Mouse (Mus musculus): Measurements from ENCODE around the gene Naaa. TPM values are rescaled to one million over a fixed set of nuclear protein-coding genes. Genes with fewer than 3 reads are reported as not detected.

Naaa gene
- polyA plus RNA-seq, 1 experiment from 2014 or later, result 20.6 TPM

DNA sequence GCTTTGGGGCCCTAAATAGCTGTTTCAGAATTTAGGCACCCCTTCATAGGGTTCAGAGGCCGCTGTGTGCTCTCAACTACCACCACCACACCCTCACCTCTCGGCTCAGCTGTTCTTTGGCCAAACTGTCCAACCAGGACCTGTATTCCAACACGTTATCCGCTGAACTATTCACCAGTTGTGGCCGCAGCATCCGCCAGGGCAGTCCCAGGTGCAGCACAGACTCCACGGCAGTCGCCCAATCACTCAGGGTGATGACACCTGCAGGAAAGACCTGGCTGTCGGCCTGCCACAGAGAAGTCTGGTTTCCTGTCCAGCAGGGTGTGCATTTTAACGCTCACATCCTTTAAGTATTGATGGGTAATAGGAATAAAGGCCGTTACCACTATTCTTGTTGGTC lies 47.7 kb downstream of the Naaa start:
- H3K4me3 ChIP-seq (replicated peaks), result no peak overlapping the region
- no peak overlapping the region for H3K27ac ChIP-seq (replicated peaks)
- H3K4me1 ChIP-seq, result no peaks in the 10 kb centered on the region
- H3K9me3 ChIP-seq (replicated peaks), result no peaks in the 10 kb centered on the region
- no peak for ATAC-seq (ENCODE audit: low FRiP score)
- H3K27me3 ChIP-seq (replicated peaks), result no peaks in the 10 kb centered on the region
- H3K9ac ChIP-seq (replicated peaks), result no peak overlapping the region
- 89% methylated on average over 11 of the region's 11 CpGs for WGBS
- H3K36me3 ChIP-seq, result no peaks in the 10 kb centered on the region
- H3K4me2 ChIP-seq, result no peak overlapping the region

DNA sequence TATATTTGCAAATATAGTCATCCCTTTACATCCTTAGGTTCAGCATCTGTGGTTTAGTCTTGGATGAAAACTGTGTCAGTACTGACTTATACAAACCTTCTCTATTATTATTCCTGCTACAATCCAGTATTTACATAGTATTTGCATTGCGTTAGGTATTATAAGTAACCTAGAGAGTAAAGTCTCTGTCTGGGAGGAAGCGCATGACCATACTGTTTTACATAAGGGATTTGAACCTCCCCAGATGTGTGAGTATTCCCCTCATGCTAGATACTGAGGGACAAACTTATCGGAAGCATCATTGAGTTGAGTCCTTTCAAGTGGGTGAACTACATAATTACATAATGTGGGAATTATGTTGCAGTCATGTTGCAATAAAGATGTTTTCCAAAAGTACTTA lies 48.5 kb downstream of the Naaa start:
- WGBS, result 92% methylated on average over 3 of the region's 3 CpGs
- H3K27me3 ChIP-seq (replicated peaks), result no peaks in the 10 kb centered on the region
- no peak for ATAC-seq (ENCODE audit: low FRiP score)
- no peak overlapping the region for H3K4me2 ChIP-seq
- no peaks in the 10 kb centered on the region for H3K36me3 ChIP-seq
- no peaks in the 10 kb centered on the region for H3K4me1 ChIP-seq
- no peak overlapping the region for H3K9ac ChIP-seq (replicated peaks)
- H3K4me3 ChIP-seq (replicated peaks), result no peak overlapping the region
- H3K9me3 ChIP-seq (replicated peaks), result no peaks in the 10 kb centered on the region
- H3K27ac ChIP-seq (replicated peaks), result no peak overlapping the region

DNA sequence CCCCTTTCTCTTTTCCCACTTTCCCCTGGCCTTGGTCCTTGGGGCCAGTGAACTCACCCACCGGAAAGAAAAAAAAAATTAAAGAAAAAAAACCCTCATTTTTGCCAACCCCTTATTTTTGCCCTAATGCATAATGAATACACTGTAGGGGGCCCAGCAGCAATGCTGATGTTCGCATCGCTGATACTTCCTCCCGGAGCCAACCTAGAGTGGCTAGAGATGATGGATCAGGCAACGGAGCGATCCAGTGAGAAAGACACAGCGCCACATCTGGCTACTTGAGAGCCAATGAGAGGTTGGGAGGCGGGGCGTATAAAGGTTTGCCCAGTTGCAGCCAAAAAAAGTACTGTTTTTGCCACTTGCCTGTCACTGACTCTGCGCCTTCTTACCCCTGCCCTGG lies 49.2 kb downstream of the Naaa start:
- Histone ChIP-seq H3K9me3 (replicated peaks) (no peaks in the 10 kb centered on the region), H3K4me2 (no peak overlapping the region), H3K4me1 (no peaks in the 10 kb centered on the region), H3K4me3 (replicated peaks) (no peak overlapping the region), H3K27me3 (replicated peaks) (no peaks in the 10 kb centered on the region), H3K36me3 (no peaks in the 10 kb centered on the region), H3K9ac (replicated peaks) (no peak overlapping the region), H3K27ac (replicated peaks) (no peak overlapping the region)
- 45% methylated on average over 10 of the region's 10 CpGs for WGBS
- ATAC-seq (ENCODE audit: low FRiP score), result no peak

DNA sequence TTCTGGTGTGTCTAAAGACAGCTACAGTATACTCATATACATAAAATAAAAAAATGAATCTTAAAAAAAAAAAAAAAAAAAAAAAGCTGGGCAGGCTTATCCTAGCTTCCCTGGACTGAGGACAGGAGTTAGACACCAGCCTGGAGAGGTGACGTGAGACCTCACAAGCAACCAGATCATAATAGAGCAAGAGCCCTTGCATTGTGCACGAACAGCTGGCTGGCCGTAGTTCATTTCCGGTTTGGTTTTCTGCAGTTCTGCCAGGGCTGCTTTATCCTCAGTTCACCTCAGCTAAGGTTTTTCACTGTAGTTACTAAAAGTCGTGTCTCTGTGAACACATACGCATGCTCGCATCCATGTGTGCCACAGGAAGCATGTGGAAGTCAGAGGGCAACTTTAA lies 50.2 kb downstream of the Naaa start:
- H3K4me2 ChIP-seq, result no peak overlapping the region
- H3K9ac ChIP-seq (replicated peaks), result no peak overlapping the region
- no peak for ATAC-seq (ENCODE audit: low FRiP score)
- H3K27me3 ChIP-seq (replicated peaks), result no peaks in the 10 kb centered on the region
- no peaks in the 10 kb centered on the region for H3K4me1 ChIP-seq
- H3K27ac ChIP-seq (replicated peaks), result no peak overlapping the region
- H3K36me3 ChIP-seq, result no peaks in the 10 kb centered on the region
- 90% methylated on average over 7 of the region's 7 CpGs for WGBS
- no peak overlapping the region for H3K4me3 ChIP-seq (replicated peaks)
- no peaks in the 10 kb centered on the region for H3K9me3 ChIP-seq (replicated peaks)

DNA sequence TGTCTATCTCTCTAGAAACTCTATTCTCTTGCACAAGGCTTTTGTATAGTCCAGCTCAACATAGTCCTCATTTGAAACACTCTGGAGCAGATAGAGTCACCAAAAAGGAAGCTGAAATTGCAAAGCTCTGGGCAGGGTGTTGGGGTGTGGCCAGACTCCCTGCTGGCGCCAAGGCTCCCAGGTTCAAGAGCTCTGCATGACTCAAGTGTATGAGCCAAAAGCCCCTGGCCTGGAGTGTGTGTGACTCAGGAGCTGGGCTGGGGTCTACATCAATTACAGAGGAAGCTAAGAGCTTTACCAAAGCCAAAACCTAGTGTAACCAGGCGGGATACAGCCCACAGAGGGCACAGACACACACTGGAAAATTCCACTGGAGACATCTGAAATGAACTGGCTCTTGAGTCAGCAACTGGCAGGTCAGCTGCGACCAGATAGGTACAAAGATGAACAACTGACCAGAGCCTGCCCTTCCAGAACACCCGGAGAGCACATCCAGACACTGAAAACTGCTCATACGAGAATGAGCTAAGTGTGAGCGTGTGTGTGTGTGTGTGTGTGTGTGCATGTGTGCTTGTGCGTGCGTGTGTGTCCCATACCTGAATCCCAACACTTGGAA lies 57.6 kb downstream of the Naaa start:
- peaks cover 7% of the 10 kb centered on the region for H3K4me1 ChIP-seq
- H3K27ac ChIP-seq (replicated peaks), result no peak overlapping the region
- no peak overlapping the region for H3K4me2 ChIP-seq
- no peaks in the 10 kb centered on the region for H3K9me3 ChIP-seq (replicated peaks)
- H3K36me3 ChIP-seq, result no peaks in the 10 kb centered on the region
- H3K27me3 ChIP-seq (replicated peaks), result no peaks in the 10 kb centered on the region
- WGBS, result 96% methylated on average over 8 of the region's 8 CpGs
- no peak for ATAC-seq (ENCODE audit: low FRiP score)
- no peak overlapping the region for H3K9ac ChIP-seq (replicated peaks)
- H3K4me3 ChIP-seq (replicated peaks), result no peak overlapping the region

DNA sequence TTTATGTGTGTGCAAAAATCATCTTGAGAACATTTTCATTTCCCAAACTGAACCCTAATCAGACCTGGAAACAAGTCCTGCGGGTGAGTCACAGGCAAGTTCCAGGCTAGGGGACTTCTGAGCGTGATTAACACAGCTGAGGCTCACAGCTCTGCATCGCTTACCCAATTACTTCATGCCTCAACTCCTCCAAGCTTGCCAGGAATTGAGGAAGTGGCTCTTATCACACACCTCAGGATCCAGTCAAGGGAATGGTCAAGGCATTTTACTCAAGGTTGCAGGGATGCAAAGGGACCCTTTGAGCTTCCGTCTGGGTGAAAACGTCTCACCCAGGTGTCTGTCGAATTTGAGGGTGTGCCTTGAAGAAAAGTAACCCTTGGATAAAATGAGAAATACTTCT lies 58.1 kb downstream of the Naaa start:
- Histone ChIP-seq H3K9ac (replicated peaks) (no peak overlapping the region), H3K4me1 (peaks cover 7% of the 10 kb centered on the region), H3K27me3 (replicated peaks) (no peaks in the 10 kb centered on the region), H3K36me3 (no peaks in the 10 kb centered on the region), H3K4me2 (no peak overlapping the region), H3K4me3 (replicated peaks) (no peak overlapping the region), H3K9me3 (replicated peaks) (no peaks in the 10 kb centered on the region), H3K27ac (replicated peaks) (0 out of 2 replicates have a peak overlapping the region, but pooled peaks have one; percentile 51)
- WGBS, result 70% methylated on average over 6 of the region's 6 CpGs
- ATAC-seq (ENCODE audit: low FRiP score), result no peak

DNA sequence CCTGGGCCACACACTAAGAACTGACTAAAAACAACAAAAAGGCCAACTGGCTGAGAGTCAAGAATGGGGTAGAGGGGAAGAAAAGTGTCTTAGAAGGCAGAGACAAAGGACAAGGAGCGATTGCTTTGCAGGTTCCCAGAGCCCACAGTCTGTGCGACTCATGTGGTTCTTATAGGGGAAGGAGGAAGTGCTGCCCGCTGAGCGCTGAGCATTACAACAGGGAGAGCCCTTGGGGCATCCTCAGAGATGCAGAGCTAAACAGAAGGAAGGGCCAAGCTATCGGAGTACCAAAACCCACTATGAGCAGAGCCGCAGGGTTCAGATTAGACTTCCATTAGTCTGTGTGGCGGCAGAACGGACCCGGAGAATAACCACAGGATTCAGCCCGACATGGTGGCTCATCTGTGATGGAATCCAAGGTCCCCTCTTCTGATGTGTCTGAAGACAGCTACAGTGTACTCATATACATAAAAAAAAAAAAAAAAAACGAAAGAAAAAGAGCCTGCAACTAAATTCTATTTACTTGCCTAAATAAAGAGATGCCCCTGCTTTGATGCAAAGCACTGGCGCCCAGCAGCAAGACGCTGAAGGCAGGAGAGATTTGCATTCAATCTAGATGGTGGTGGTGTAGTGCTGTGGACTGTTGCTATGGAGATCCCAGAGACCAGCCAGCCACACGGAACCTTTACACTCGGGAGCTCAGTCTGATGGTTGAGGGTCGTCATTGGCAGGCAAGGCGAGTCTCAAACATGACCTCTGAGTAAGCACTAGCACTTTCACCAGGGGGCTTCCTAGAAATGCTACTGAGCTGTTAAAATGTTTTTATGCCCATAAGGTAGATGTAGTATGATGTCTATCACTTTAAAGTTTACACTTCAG lies 58.8 kb downstream of the Naaa start:
- ATAC-seq (ENCODE audit: low FRiP score), result peak; percentile 89
- Histone ChIP-seq H3K36me3 (no peaks in the 10 kb centered on the region), H3K4me2 (no peak overlapping the region), H3K4me3 (replicated peaks) (no peak overlapping the region), H3K4me1 (peaks cover 7% of the 10 kb centered on the region), H3K9ac (replicated peaks) (no peak overlapping the region), H3K27ac (replicated peaks) (peak overlapping the region; percentile 51), H3K9me3 (replicated peaks) (no peaks in the 10 kb centered on the region), H3K27me3 (replicated peaks) (no peaks in the 10 kb centered on the region)
- WGBS, result 44% methylated on average over 17 of the region's 17 CpGs

DNA sequence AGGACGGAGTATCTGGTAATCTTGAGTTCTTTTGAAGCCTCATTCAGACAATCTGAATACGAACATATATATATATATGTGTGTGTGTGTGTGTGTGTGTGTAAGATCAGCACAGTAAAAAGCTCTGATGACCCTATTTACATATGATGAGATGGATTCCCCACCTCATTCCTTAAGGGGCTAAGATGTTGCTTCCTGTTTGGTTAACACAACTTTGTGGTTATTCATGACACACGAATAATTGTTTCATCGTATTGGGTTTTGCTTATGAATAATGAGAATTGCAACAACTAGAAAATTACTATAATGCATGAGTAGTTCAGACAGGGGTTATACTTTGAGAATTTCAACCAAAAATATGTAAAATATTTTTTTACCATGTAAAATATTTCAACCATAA lies 62.7 kb downstream of the Naaa start, which contains the start of gene U90926:
Gene U90926 (minus strand): TSS at position 101 of the 400 bp plus-strand sequence.
- WGBS, result 94% methylated on average over 4 of the region's 4 CpGs
- no peak within 1 kb of the TSS for H3K9ac ChIP-seq (replicated peaks)
- no peak within 1 kb of the TSS for H3K4me2 ChIP-seq
- no peaks in the 10 kb centered on the region for H3K27me3 ChIP-seq (replicated peaks)
- H3K36me3 ChIP-seq, result no peaks in the 10 kb centered on the region
- H3K4me3 ChIP-seq (replicated peaks), result no peak within 1 kb of the TSS
- H3K4me1 ChIP-seq, result peaks cover 7% of the 10 kb centered on the region
- no peaks in the 10 kb centered on the region for H3K9me3 ChIP-seq (replicated peaks)
- ATAC-seq (ENCODE audit: low FRiP score), result no peak
- H3K27ac ChIP-seq (replicated peaks), result no peak within 1 kb of the TSS

DNA sequence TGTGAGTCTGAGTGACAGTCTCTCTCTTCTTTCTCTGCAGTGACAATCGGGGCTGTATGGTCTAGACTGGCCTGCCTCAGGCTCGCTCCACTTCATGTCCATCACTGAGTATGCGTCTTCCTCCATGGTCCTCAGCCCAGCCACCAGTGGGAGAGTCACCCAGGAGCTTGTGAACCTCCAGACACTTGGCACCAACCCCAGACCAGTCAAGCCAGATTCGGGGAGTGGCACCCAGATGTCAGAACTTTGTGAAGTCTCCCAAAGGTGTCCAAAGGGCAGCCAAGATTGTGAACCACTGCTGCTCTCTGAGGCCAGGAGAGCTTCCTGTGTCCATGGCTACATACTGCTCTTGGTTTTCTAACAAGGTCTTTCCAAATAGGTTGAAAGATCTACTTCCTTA lies 65.7 kb downstream of the Naaa start:
- ATAC-seq (ENCODE audit: low FRiP score), result no peak
- no peak overlapping the region for H3K9ac ChIP-seq (replicated peaks)
- no peak overlapping the region for H3K4me2 ChIP-seq
- WGBS, result 93% methylated on average over 4 of the region's 4 CpGs
- no peaks in the 10 kb centered on the region for H3K36me3 ChIP-seq
- no peak overlapping the region for H3K27ac ChIP-seq (replicated peaks)
- no peak overlapping the region for H3K4me3 ChIP-seq (replicated peaks)
- H3K4me1 ChIP-seq, result no peaks in the 10 kb centered on the region
- no peaks in the 10 kb centered on the region for H3K9me3 ChIP-seq (replicated peaks)
- no peaks in the 10 kb centered on the region for H3K27me3 ChIP-seq (replicated peaks)

DNA sequence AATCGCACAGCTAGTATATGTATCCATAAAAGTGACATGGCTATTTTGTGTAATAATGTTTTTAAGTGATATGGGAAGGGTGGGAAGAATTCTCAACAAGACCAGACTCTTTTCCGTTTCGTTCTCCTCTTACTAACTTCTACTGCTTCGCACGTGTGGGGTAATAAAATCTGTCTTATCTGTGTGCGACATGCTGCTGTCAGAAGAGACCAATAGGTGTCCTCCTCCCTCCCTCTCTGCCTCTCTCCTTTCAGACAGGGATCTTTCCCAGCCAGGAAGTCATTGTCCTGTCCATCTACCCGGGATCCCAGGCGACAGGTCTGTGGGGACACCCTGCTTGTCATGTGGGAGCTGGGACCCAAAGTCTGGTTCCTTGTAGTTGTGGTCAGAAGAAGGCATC lies 67.8 kb downstream of the Naaa start:
- no peak overlapping the region for H3K27ac ChIP-seq (replicated peaks)
- no peak overlapping the region for H3K9ac ChIP-seq (replicated peaks)
- no peak overlapping the region for H3K4me3 ChIP-seq (replicated peaks)
- no peaks in the 10 kb centered on the region for H3K27me3 ChIP-seq (replicated peaks)
- WGBS, result 78% methylated on average over 8 of the region's 8 CpGs
- H3K4me1 ChIP-seq, result no peaks in the 10 kb centered on the region
- no peak for ATAC-seq (ENCODE audit: low FRiP score)
- no peaks in the 10 kb centered on the region for H3K9me3 ChIP-seq (replicated peaks)
- peaks cover 6% of the 10 kb centered on the region for H3K36me3 ChIP-seq
- no peak overlapping the region for H3K4me2 ChIP-seq
